Mouse (Mus musculus): ENCODE measurements at regions not wholly inside any gene's neighbourhood (a gene's known extent, or its start where the extent isn't known, plus 50 kb on each side); places are given as distances from the start of the nearest gene placed in this dataset.

GRCm38 (mm10) chr14:15971306-15971705 lies 277.8 kb upstream of the Ngly1 start:
- no peak for TF ChIP-seq POLR2A (IDR thresholded peaks at IDR 0.05; ENCODE audit: insufficient read depth, low read length)
- TF ChIP-seq CTCF (IDR thresholded peaks at IDR 0.05; ENCODE audit: low read depth, low read length), result no peak
- TF ChIP-seq EP300 (IDR thresholded peaks at IDR 0.05; ENCODE audit: insufficient read depth, low read depth, low read length), result no peak
